Mouse (Mus musculus): ENCODE results near the gene Il25.
A peak's percentile ranks its signal among the peaks of the same experiment; 100 is the strongest.
"Not testable (repeated sequence)": the region's sequence is repeated elsewhere in the genome, so short reads cannot be mapped to it uniquely, and the experiment has no call there.

Il25 gene

DNA sequence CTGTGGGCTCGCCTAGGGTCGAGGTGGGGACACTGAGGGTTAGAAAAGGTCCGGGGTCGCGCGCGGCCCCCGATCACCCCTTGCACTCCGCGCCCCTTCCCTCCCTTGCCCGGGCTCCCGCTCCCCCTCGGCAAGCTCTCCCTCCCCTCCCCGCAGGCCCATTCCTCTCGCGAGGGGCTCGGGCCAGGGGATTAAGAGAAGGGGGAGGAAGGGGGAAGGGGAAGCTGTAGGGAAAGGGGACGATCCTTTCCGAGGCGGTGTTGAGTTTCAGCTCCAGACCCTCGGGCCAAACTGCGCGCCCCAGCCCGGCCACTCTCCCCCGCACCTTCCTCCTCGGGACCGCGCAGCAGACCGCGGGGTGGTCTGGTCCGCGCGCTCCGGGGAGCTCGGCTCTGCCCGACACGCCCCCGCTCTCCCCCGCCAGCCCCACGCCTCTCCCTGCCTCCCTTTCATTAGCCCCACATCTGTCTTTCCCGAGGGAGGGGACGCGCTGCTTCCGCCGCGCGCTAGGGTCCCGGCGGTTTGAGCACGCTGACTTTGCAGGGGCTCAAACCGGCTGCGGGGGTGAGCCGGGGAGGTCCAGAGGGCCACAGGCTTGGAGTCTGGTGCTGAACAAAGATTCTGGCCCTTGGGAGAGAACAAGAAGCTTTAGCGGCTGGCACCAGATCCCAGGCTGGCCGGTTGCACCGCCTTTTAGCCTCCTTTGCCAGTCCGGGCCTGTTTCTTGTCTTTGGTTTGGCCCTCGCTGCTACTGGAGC, 5.9 kb upstream of the Il25 start:
- DNase-seq (ENCODE audit: low read depth, low spot score), result peak; percentile 94

DNA sequence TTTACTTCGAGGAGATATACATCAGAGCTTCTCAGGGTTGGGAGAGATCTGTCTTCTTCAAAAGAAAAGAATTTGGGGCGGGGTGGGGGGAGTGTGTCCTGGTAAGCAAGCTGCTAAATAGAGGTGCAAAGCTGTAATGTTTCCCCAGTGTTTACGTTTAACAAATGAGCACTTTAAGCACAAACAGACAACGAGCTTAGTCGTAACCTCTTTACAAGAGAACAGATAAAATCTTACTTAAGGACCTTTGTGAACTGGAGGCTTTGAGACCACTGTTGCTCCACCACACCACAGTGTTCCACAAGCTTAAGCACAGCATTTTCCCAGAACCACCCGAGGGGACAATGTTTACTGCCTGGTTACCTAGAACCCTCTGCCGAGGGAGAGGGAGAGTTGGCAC, 5.2 kb upstream of the Il25 start:
- no peak for DNase-seq (ENCODE audit: low read depth, low spot score)

DNA sequence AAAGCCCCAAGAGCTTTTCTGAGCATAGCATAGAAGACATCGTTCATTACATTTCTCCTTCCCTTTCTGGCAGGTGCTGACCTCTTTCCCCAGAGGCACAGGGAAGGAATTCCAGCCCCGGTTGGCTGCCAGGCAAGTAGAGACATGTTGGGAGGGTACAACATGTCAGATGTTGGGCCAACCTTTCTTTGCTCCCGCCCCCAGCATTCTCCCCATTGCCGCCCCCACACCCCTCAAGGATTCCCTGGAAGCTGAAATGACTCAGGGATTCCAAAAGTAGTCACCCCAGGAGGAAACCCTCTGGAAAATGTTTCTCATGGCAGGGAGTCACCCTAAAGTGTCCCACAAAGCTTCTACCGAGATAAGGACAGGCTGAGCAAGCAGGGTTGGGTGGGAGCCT, 2.7 kb upstream of the Il25 start:
- no peak for DNase-seq (ENCODE audit: low read depth, low spot score)

DNA sequence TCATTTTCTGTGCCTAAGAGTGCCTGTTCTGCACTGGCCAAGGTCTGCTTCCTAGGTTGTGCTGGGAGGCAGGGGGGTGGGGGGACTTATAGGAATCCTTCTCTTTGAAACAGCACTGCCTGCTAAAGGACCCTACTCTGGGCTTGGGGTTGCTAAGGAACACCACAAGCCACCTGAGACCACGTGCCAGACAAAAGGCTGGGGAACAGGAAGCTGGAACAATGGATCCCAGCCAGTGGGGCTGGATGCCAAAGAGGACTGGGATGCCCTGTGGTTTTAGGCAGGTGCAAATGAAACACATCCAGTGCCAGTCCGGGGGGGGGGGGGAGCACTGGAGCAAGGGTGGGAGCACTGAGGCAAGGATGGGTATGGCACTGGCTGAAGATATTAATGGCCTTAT, 2.1 kb upstream of the Il25 start:
- DNase-seq (ENCODE audit: low read depth, low spot score), result no peak

DNA sequence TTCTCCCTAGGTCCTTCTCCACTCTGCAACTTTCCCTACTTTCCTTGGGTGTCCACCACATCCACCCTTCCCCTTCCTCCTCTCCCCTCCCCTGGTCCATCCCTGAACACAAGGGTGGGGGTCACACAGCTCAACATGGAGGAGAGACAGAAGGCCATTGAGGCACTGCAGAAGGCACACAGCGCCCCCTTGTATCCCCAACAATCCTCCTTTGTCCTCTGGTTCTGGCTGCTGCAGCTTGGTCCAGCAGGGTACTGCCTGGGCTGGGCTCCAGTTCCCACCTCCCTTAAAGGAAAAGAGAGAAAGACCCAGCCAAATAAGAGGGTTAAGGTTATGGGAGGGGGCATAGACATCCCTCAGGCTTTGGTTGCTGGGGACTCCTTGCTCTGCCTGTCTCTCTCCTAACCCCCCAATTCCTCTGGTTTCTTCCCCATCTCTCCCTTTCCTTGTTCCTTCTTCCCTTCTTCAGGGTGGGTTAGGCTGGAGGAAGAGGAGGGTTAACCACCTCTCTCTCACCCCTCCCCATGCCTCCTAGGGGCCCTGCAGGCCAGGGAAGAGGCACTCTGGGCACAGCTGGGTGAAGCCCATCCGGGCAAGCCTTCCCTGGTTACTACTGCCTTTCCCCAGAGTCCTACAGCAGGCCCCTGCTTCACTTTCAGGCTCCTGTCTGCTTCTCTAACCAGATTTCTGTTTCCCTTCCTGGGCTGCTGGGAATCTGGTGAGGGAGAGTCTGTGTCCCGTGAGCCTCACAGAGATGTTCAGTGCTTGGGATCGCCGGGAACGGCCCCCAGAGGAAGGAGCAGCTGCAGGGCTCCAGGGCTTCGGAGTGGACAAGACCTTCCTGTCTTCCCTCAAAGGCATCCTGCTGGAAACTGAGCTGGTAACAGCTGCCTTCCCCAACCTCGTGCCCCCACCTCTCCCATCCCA, 3.7 kb downstream of the Il25 start, which contains the start of gene Cmtm5:
Gene Cmtm5, plus strand, starts transcription at position 358 of the 927 bp plus-strand sequence.
- DNase-seq (ENCODE audit: low read depth, low spot score), result no peak

DNA sequence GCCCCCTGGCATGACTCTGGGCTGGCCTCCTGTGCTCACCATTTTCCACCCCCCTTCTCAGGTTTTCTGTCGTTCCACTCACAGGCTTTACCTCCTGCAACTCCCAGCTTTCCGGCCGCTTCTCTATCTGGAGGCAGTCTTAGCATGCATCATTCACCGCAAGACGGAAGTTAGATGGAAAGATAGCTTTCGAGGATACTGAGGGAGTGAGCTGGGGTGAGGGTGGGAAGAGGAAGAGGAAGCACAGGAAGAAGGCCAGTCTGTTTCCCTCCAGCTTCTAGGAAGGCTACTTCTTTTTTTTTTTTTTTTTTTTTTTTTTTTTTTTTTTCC, 4.3 kb downstream of the Il25 start:
- no peak for DNase-seq (ENCODE audit: low read depth, low spot score)

DNA sequence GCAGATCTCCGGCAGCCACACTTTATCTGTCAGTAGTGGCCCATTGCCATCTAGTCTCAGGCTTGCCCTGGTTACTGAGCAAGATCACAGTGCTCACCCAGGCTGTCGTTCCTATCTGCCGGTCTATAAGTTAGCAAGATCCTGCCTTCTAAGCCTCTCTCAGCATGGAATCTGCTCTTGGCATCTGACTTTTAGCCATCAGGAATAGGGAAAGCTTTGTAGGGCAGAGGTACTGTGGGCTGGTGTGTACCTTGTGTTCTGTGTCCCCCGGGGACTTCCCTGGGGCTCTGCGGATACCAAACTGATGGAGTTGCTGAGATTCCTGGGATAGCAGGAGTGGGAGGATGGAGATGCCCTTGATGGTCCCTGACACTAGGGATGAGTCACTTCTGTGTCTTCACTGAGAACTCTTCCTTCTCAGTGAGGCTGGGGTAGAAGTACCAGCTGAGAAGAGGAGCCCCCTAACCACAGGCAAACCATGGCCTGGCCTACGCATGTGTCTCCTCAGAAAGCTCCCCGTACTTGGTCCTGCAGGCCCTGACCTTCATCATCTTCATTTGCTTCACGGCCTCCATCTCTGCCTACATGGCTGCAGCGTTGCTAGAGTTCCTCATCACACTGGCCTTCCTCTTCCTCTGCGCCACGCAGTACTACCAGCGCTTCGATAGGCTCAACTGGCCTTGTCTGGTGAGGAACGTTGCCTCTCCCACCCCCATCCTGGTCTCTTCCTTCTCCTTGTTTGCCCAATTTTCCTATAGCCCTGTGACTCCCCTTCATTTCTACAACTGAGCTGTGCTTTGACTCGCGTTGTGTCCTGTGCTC, 5.1 kb downstream of the Il25 start:
- DNase-seq (ENCODE audit: low read depth, low spot score), result no peak

DNA sequence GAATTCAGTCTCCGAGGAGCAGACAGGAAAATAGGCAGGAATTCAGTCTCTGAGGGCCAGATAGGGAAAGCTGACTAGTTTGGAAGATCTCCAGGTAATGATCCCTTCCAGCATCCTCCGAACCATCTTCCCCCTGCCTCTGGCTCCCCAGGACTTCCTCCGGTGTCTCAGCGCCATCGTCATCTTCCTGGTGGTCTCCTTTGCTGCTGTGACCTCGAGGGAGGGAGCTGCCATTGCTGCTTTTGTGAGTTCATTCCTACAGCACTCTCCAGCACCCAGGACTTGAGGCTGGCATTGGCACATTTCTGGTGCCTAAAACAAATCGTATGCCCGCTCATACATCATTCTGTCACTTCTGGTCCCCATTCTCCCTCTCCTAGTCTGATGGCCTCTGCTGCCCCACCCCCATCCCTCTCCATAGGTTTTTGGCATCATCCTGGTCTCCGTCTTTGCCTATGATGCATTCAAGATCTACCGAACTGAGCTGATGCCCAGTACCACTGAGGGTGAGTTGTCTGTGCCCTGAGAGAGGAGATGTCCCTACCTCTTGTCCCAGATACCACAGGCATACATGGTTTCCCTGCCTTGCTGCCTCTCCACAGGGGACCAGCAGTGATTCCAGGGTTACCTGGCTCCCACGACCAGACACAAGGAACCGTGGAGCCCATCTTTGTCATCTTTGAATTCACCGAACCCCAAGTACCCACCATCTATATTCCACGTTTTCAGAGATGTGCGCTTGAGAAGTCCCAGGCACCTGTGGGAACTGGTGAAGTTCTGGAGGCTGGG, 6.1 kb downstream of the Il25 start:
- no peak for DNase-seq (ENCODE audit: low read depth, low spot score)

DNA sequence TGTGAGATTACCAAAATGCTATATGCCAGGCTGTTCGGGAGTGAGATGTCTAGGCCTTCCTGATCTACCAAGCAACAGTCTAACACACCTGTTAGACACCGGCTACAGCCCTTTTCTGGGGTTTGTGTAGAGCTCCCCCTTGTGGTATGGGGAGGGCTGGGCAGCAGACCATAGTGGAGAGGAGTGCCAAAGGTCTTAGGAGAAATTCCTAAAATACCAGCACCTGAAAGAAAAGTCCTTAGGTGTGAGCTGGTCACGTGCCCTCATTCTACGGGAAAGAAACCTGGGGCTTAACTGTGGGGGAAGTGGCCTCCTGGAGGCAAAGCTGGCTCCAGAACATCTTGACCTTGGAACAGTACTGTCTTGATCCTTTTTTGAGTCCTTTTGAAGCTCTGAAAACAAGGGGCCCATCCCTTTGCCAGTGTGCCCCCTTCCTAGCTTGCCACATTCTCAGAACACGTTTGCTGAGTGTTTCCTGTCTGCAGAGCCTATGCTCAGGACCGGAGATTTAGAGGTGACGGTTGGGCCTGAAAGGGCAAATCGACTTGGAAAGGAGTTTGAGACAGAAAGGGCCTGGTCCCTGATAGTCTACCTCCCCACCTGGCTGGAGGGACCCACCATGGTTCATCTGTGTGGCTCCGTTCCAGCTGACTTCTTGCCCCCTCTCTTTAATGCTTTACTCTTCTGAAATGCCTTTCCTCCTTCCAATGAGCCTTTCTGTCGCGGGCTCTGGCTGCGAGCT, 7.1 kb downstream of the Il25 start:
- peak; percentile 80 for DNase-seq (ENCODE audit: low read depth, low spot score)

DNA sequence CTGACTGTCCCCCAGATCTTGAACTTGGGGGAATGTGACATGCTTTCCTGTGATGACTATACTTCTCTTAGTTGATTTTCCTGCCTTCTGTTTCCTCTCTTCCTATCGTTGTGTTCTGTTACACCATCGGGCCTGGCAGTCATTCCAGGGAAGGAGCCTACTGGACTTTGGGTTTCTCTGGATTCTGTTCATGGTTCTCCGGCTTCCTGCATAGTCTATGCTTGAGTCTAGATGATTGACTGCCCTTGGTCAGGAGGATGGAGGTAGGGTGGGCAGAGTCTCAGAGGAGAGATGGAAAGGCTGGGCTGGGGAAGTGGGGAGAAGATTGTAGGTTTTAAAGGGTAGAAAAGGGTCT, 7.7 kb downstream of the Il25 start:
- DNase-seq (ENCODE audit: low read depth, low spot score), result no peak

DNA sequence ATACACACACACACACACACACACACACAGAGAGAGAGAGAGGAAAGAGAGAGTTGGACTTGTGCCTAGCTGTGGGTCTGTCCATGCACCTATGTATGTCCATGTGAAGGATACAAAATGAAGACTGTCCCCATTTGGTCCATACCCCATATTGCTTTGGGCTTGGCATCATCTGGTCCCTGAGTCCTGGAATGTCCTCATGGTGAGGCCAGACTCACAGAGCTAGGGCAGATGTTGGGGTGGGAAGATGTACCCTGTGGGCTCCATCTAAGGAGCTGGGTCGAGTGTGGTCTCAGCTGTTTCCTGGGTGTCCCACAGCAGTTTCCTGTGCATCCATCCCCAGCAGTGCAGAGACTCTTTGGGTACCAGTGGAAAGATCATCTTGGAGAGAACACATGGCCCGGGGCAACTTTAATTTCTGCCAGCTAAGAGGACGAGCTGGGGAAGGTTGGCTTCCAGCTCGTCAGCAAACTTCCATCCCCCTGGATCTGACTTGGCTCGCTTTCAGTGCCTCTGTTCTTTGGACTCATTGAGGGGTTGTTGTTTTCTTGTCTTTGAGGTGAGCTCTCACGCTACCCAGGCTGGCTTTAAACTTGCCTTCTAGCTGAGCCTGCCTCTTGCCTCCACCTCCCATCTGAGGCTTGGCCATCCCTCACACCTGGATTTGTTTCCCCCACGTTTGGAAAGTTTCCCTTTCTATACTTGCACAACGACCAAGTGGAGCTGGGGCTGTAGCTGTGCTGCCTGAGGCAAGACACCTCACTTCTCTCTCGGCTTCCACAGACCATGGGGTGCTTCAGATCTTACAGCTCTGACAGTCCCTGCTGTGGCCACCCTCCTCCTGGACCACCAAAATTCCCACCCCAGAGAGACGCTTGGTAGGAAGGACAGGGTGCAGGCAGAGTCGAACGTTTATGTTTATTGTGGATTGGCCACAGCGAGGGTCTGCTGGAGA, 8.8 kb downstream of the Il25 start:
- DNase-seq (ENCODE audit: low read depth, low spot score), result no peak

DNA sequence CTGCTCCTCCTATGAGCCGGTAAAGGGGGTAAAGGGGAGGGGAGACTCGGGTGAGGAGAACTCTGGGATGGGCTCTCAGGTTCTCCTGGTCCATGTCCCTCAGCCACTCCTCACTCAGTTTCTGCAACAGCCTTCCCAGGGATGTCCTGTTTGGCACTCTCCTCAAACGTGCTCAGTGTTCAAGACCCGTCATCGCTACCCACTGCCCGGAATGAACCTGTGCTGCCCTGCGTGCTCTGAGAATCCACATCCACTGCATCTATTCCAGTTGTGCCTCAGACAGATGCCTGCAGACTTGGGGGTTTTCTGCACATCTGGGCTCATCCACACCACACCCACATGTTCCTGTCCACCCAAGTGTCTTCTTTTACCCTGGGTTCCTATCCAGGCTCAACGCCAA, 10.0 kb downstream of the Il25 start:
- DNase-seq (ENCODE audit: low read depth, low spot score), result no peak

DNA sequence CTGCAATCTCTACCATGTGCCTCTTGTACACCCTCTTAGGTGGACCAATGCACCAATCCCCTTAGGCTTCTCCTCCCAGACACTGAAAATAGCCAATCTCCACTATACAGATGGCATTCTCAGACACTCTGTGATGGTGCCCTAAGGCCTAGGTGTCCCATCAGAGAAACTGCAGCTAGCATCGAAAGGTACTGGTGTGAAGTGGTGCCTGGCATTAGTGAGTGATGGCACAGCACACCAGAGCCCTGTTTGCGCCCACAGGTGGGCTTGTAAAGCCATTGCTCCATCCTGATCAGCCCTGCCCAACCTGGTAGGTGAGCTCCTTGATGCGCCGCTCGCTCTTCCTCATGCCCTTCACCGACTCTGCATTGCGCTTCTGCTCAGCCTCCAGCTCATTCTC, 11.5 kb downstream of the Il25 start:
- DNase-seq (ENCODE audit: low read depth, low spot score), result no peak

DNA sequence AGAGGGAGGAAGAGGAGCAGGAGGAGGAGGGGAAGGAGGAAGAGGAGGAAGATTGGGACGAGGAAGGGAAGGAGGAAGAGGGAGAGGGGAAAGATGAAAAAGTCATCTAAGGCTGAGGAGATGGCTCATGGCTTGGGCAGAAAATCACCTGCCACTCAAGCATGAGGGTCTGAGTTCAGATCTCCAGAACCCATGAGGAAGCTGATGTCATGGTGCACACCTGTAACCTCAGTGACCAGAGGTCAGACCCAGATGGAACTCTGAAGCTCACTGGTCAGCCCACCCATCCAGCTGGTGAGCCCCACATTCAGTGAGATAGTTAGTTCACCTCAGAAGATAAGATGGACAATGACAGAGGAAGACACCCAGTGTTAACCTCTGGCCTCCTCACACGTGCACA, 12.4 kb downstream of the Il25 start:
- no peak for DNase-seq (ENCODE audit: low read depth, low spot score)

DNA sequence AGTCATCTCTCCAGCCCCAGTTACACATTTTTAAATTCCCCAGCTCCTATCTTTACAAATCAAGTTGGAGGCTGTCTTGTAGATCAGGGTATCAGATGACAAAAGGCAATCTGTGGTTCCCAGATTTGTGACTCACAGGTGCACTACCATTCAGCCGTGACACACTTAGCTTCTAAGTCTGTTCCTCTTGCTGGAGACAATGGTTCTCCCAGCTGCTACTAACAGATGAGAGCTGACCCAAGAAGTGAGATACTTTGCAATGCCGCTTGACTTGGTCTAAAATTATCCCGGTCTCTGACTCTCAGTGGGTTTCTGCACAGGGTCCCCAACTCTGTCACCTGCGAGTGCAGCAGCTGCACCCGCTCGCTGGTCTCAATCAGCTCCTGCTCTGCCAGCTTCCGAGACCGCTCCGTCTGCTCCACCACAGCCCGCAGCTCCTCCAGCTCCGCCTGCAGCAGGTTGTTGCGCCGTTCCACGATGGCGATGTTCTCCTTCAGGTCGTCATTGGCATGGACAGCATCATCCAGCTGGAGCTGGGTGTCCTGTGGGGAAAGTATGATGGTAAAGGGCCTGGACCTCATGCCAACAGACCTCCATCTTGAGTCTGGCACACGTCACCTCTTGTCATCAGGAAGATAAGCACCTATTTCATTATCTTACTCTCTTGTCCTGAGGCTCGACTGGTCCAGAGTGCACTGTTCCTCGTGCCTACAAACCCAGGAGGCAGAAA, 13.6 kb downstream of the Il25 start:
- DNase-seq (ENCODE audit: low read depth, low spot score), result no peak

DNA sequence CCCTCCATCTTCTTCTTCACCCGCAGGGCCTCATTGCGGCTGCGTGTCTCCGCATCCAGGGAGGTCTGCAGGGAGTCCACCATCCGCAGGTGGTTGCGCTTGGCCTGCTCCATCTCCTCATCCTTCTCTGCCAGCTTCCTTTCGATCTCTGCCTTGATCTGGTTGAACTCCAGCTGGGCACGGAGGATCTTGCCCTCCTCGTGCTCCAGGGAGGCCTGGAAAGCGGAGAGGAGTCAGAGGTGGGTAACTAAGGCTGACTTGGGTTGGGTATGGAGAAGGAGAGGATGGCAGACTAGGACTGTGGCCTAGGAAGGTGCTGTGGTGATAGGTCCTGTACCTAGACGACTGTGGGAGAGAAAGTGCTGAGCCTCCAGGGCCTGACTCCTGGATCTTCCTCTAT, 14.5 kb downstream of the Il25 start:
- DNase-seq (ENCODE audit: low read depth, low spot score), result not testable (repeated sequence)

DNA sequence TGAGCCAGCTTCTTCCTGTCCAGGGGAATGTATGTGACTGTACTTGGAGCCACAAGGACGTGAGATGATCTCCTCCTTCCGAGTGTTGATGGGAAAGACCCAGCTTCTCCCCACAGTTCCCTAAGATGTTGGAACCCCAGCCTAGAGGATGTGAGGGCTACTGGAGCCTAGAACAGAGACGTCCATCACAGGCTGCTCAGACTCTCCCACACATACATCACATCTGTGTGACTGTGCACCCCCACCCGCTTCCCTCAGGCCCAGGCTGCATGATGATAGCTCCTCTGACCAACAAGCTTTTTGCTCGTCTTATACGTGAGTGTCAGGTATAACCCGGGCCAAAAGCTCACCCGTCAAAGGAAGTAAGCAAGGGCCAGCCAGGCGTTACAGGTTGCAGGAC, 16.3 kb downstream of the Il25 start:
- DNase-seq (ENCODE audit: low read depth, low spot score), result no peak

DNA sequence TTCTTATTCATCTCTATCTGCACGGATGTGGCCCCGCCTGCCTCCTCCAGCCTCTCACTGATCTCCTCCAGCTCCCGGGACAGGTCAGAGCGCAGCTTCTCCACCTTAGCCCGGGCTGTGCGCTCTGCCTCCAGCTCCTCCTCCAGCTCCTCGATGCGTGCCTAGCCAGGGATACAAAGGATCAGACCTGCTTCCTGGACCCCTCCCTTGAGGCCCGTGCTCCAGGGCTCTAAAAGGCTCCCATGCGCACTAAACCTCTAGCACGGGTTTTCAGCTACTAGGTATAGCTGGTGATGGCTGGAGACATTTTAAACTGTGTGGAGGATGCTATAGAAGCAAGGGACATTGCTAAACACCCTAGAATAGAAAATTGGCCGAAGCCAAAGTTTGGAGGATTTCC, 18.0 kb downstream of the Il25 start:
- no peak for DNase-seq (ENCODE audit: low read depth, low spot score)

DNA sequence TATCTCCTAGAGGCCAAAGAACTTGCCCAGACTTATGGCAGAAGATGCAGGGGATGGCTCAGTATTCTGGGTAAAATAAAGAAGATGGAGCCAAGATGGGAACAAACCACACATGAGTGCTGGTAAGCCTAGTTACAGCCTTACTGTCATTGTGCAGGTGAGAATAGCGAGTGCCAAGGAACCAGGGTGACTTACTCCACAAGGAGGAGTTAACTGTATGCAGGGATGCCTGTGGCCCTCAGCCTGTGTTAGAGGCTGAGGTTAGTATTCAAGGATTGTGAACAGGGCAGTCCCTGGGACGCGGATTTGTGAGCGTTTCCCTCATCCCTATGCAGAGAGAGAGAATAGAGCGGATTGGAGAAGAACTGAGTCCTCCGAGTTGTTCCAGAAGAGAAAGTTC, 19.1 kb downstream of the Il25 start:
- no peak for DNase-seq (ENCODE audit: low read depth, low spot score)

All from forelimb bud, embryonic 11.5 days (tissue).